Mouse (Mus musculus): Measurements from ENCODE around the gene Mri1. TPM values are rescaled to one million over a fixed set of nuclear protein-coding genes. Genes with fewer than 3 reads are reported as not detected.

The Mri1 gene
- polyA plus RNA-seq, 1 experiment, result 37.1 TPM

DNA sequence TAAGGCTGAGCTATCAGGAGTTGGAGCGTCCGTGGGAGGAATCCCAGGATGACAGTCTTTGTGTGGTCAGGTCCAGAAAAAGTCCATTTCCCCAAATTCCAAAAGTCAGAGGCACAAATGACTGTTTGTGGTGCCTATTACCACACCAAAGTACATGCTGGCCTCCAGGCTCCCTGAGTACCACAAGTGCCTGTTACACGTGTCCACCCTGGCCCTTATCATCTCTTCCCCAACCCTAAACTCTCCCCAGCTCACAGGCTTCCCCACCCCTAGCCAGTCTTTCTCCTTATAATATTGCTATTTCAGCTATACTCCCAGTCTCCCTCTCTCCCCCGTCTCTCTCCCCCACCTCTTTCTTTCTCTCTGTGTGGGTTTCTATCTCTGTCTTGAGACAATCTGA, 15.2 kb upstream of the Mri1 start:
- TF ChIP-seq CTCF (IDR thresholded peaks at IDR 0.05; ENCODE audit: low read depth, low read length) (no peak), EP300 (IDR thresholded peaks at IDR 0.05; ENCODE audit: insufficient read depth, low read depth, low read length) (no peak), POLR2A (IDR thresholded peaks at IDR 0.05; ENCODE audit: insufficient read depth, low read length) (no peak)
- H3K4me3 ChIP-seq (ENCODE audit: low read depth, low read length), result no peak overlapping the region
- no peak overlapping the region for H3K27ac ChIP-seq (ENCODE audit: insufficient read depth, low read length)
- H3K9me3 ChIP-seq (replicated peaks; ENCODE audit: control insufficient read depth, insufficient read depth, low read length, poor library complexity, severe bottlenecking), result no peaks in the 10 kb centered on the region
- H3K36me3 ChIP-seq (ENCODE audit: control insufficient read depth, insufficient read depth, low read length, poor library complexity, severe bottlenecking), result no peaks in the 10 kb centered on the region
- H3K4me1 ChIP-seq (ENCODE audit: control insufficient read depth, insufficient read depth, low read length), result no peaks in the 10 kb centered on the region
- H3K9ac ChIP-seq (ENCODE audit: low read depth, poor library complexity, severe bottlenecking), result no peak overlapping the region
- no peaks in the 10 kb centered on the region for H3K27me3 ChIP-seq (ENCODE audit: control insufficient read depth, insufficient read depth, low read length, poor library complexity, severe bottlenecking)

DNA sequence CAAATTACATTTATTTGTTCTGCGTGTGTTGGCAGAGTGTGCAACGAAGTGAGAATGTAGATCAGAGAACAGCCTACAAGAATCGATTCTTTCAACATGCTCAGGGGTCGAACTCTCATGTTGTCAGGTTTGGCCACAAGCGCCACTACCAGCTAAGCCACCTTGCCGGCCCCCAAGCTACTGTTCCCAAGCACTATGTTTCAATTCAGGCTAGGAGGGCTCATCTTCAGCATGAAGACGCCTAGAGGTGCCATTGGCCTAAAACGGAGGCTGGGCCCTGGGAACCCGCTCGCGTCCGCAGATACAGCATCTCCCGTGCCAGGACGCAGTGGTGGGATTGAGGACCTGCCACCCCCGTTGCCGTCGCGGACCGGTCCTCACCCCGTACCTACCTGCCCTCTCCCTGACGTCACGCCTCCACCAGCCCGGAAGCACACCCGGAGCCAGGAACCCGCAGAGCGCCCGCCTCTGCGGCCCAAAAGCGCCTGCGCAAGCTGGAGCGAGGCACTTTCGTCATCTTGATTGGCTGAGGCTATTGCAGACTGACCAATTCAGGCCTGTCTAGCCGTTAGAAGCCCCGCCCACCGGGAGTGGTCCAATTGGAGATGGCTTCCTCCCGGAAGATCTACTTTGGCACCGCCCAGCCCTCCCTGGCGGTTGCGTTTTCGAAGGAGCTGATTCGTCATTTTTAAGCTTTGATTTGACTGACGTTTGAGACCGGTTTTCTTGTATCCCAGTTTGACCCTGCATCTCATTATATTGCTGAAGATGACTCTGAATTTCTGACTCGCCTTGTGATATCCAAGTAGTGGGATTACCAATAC, 13.0 kb upstream of the Mri1 start, which contains the start of gene Ccdc130:
Ccdc130 (minus strand) TSS at position 431 of the 824 bp plus-strand sequence.
- Histone ChIP-seq H3K4me3 (ENCODE audit: low read depth, low read length) (peak within 1 kb of the TSS; percentile 88), H3K9me3 (replicated peaks; ENCODE audit: control insufficient read depth, insufficient read depth, low read length, poor library complexity, severe bottlenecking) (no peaks in the 10 kb centered on the region), H3K9ac (ENCODE audit: low read depth, poor library complexity, severe bottlenecking) (peak within 1 kb of the TSS; percentile 74), H3K27me3 (ENCODE audit: control insufficient read depth, insufficient read depth, low read length, poor library complexity, severe bottlenecking) (no peaks in the 10 kb centered on the region), H3K36me3 (ENCODE audit: control insufficient read depth, insufficient read depth, low read length, poor library complexity, severe bottlenecking) (peaks cover 5% of the 10 kb centered on the region), H3K27ac (ENCODE audit: insufficient read depth, low read length) (peak within 1 kb of the TSS; percentile 37; the same call in 1 of the 2 replicates), H3K4me1 (ENCODE audit: control insufficient read depth, insufficient read depth, low read length) (no peaks in the 10 kb centered on the region)
- TF ChIP-seq EP300 (IDR thresholded peaks at IDR 0.05; ENCODE audit: insufficient read depth, low read depth, low read length), result 0 out of 2 replicates have a peak, but pooled peaks have one; percentile 24
- TF ChIP-seq POLR2A (IDR thresholded peaks at IDR 0.05; ENCODE audit: insufficient read depth, low read length), result no peak
- no peak for TF ChIP-seq CTCF (IDR thresholded peaks at IDR 0.05; ENCODE audit: low read depth, low read length)

DNA sequence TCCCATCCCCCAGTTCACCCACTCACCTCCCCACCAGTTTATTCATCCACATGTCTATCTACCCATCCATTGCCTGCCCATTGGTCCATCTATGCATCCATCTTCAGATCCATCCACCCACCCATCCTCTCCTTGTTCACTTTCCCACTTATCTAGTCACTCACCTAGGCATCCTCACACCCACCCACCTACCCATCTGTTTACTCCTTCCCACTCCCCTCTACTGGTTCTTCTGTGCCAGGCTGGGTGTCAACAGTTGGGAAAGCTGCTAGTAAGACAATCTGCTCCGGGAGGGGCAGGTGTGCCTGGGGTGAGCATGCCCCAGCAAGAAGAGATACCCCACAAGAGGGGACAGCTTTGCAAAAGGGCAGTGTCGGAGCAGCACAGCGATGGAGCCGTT, 4.0 kb upstream of the Mri1 start:
- Histone ChIP-seq H3K4me3 (ENCODE audit: low read depth, low read length) (no peak overlapping the region), H3K4me1 (ENCODE audit: control insufficient read depth, insufficient read depth, low read length) (no peaks in the 10 kb centered on the region), H3K27me3 (ENCODE audit: control insufficient read depth, insufficient read depth, low read length, poor library complexity, severe bottlenecking) (no peaks in the 10 kb centered on the region), H3K9ac (ENCODE audit: low read depth, poor library complexity, severe bottlenecking) (no peak overlapping the region), H3K27ac (ENCODE audit: insufficient read depth, low read length) (no peak overlapping the region), H3K9me3 (replicated peaks; ENCODE audit: control insufficient read depth, insufficient read depth, low read length, poor library complexity, severe bottlenecking) (no peaks in the 10 kb centered on the region), H3K36me3 (ENCODE audit: control insufficient read depth, insufficient read depth, low read length, poor library complexity, severe bottlenecking) (peaks cover 18% of the 10 kb centered on the region)
- TF ChIP-seq EP300 (IDR thresholded peaks at IDR 0.05; ENCODE audit: insufficient read depth, low read depth, low read length) (no peak), CTCF (IDR thresholded peaks at IDR 0.05; ENCODE audit: low read depth, low read length) (no peak), POLR2A (IDR thresholded peaks at IDR 0.05; ENCODE audit: insufficient read depth, low read length) (no peak)

DNA sequence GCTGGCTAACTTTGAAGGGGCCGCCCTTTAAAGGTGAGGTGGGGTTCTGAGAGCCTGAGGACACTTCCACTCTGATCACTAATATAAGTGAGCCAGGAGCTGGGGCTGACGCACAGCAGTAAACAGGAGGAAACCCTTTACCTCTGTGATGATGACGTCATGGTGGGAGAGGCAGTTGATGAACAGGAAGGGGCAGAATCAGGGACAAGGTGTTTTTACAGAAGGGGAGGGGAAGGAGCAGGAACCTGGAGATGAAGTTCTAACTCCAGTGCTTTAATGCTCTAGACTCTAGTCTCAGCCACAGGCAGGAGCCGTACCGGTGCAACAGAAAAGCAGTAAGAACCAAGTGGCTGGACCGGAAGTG, 686 bp downstream of the Mri1 start:
- Histone ChIP-seq H3K9me3 (replicated peaks; ENCODE audit: control insufficient read depth, insufficient read depth, low read length, poor library complexity, severe bottlenecking) (no peaks in the 10 kb centered on the region), H3K36me3 (ENCODE audit: control insufficient read depth, insufficient read depth, low read length, poor library complexity, severe bottlenecking) (peaks cover 39% of the 10 kb centered on the region)

DNA sequence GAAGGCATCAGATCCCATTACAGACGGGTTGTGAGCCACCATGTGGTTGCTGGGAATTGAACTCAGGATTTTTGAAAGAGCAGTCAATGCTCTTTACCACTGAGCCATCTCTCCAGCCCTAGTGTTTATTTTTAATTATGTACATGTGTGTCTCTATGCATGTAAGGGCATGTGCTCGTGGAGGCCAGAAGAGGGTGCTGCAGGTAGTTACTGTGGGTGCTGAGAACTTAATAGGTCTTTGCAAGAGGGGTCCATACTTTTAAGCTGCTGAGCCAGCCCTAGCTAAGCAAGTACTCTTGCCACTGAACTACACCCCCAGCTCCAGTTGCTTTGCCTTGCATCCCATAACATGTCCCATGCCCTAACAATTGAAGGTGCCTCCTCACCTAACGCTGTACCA, 1.3 kb downstream of the Mri1 start:
- no peak for TF ChIP-seq EP300 (IDR thresholded peaks at IDR 0.05; ENCODE audit: insufficient read depth, low read depth, low read length)
- TF ChIP-seq CTCF (IDR thresholded peaks at IDR 0.05; ENCODE audit: low read depth, low read length), result peak; percentile 21
- Histone ChIP-seq H3K27ac (ENCODE audit: insufficient read depth, low read length) (peak overlapping the region; percentile 23; the same call in 1 of the 2 replicates), H3K4me3 (ENCODE audit: low read depth, low read length) (peak overlapping the region; percentile 78), H3K27me3 (ENCODE audit: control insufficient read depth, insufficient read depth, low read length, poor library complexity, severe bottlenecking) (no peaks in the 10 kb centered on the region), H3K9ac (ENCODE audit: low read depth, poor library complexity, severe bottlenecking) (peak overlapping the region; percentile 81), H3K4me1 (ENCODE audit: control insufficient read depth, insufficient read depth, low read length) (no peaks in the 10 kb centered on the region), H3K9me3 (replicated peaks; ENCODE audit: control insufficient read depth, insufficient read depth, low read length, poor library complexity, severe bottlenecking) (no peaks in the 10 kb centered on the region), H3K36me3 (ENCODE audit: control insufficient read depth, insufficient read depth, low read length, poor library complexity, severe bottlenecking) (peaks cover 43% of the 10 kb centered on the region)

More for the DNA sequence above, 686 bp downstream of the Mri1 start:
- peak overlapping the region; percentile 78 for H3K4me3 ChIP-seq (ENCODE audit: low read depth, low read length)
- TF ChIP-seq POLR2A (IDR thresholded peaks at IDR 0.05; ENCODE audit: insufficient read depth, low read length), result no peak
- no peak for TF ChIP-seq CTCF (IDR thresholded peaks at IDR 0.05; ENCODE audit: low read depth, low read length)
- peak overlapping the region; percentile 81 for H3K9ac ChIP-seq (ENCODE audit: low read depth, poor library complexity, severe bottlenecking)
- H3K4me1 ChIP-seq (ENCODE audit: control insufficient read depth, insufficient read depth, low read length), result no peaks in the 10 kb centered on the region
- no peaks in the 10 kb centered on the region for H3K27me3 ChIP-seq (ENCODE audit: control insufficient read depth, insufficient read depth, low read length, poor library complexity, severe bottlenecking)
- peak overlapping the region; percentile 23 for H3K27ac ChIP-seq (ENCODE audit: insufficient read depth, low read length)
